Mouse (Mus musculus) heart, adult 2 months (tissue): ENCODE results near the gene Pcgf2.

ENCODE experiments used
- CTCF ChIP-seq: fragments of 200-600 bp; IDR thresholded peaks from 2 replicates; pipeline ENCODE4 v1.8.1; 2022; ENCODE audit warnings: antibody characterized with exemption, mild to moderate bottlenecking, moderate library complexity
- EP300 ChIP-seq: fragments of 200-500 bp; IDR thresholded peaks from 2 replicates; pipeline ENCODE4 v1.6.1; 2011; ENCODE audit warnings: low read depth, low read length, control low read depth; ENCODE audit not compliant: insufficient read depth
- POLR2A ChIP-seq: fragments of 200-500 bp; IDR thresholded peaks from 2 replicates; pipeline ENCODE4 v1.6.1; 2011; ENCODE audit warnings: mild to moderate bottlenecking, low read depth, low read length, control low read depth; ENCODE audit not compliant: insufficient read depth

- TF ChIP-seq EP300 (0 out of 2 replicates have a peak, but pooled peaks have one; percentile 3), POLR2A (no peak), CTCF (peak; percentile 61)
Measured at GRCm38 (mm10) chr11:97698741-97699611, 1.3 kb downstream of the Pcgf2 start.
